1 mouse cellular context compared by ENCODE assay signal in genomic region chr5:149678100-149678989, GRCm38 (mm10).
TF ChIP-seq lines count a peak whose summit lies in the region.

Gene B3glct, plus strand, starts transcription at chr5:149678230.

TF ChIP-seq in CH12.LX, 34 proteins besides CTCF, POLR2A, EP300 and RAD21 (continued from another document):
- TF ChIP-seq NRF1 (IDR thresholded peaks at IDR 0.05; ENCODE audit: low read depth, low read length): peak; percentile 76
- peak; percentile 36 for TF ChIP-seq SMC3 (IDR thresholded peaks at IDR 0.05; ENCODE audit: low read depth, low read length)
- TF ChIP-seq MAX (IDR thresholded peaks at IDR 0.05; ENCODE audit: low read length): no peak
- TF ChIP-seq MXI1 (IDR thresholded peaks at IDR 0.05; ENCODE audit: low read depth, low read length): 0 out of 2 replicates have a peak, but pooled peaks have one; percentile 19
- peak; percentile 28; the same call in 1 of the 2 replicates for TF ChIP-seq SIN3A (IDR thresholded peaks at IDR 0.05; ENCODE audit: low read length)
